Mouse (Mus musculus): ENCODE data around the gene D6Ertd527e. TPM values are rescaled to one million over a fixed set of nuclear protein-coding genes. Genes with fewer than 3 reads are reported as not detected.

D6Ertd527e gene
- not detected for polyA plus RNA-seq (2021)

DNA sequence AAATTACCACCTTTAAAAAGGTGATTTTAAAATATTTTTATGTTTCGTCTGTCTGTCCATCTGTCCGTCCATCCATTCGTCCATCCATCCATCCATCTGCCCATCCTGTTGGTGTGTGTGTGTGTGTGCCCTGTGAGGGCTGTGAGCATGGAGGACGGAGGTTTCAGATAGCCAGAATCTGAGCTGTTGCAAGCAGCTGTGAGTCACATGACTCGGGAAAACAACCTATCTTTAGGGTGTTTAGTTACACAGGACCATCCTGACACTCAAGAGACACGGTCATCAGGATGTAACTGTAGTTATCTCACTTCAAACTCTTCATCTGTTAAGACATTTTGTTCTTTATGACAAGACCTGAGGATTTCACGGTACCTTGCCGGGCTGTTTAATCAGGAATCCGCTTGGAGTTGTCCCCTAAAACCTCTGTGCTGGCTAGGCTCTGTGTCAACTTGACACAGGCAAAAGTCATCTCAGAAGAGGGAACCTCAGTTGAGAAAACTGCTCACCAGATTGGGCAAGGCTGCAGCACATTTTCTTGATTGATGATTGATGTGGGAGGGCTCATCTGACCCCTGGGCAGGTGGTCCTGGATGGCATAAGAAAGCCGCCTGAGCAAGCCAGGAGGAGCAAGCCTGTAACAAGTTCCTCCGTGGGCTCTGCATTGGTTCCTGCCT, at the start of gene D6Ertd527e:
Gene D6Ertd527e (plus strand): TSS at position 624 of the 674 bp plus-strand sequence.
- ChIA-PET POLR2A (no interaction called here), CTCF (interaction anchor here (6.5 kb wide), 1 partner anchor 217 kb away, joined by 48 read pairs; no protein-coding TSS in a partner anchor)
- no peak for TF ChIP-seq CTCF (IDR thresholded peaks at IDR 0.05)
- DNase-seq (ENCODE audit: low read depth, low spot score) (no peak), ATAC-seq (no peak)
- in situ Hi-C loops (cut with MboI; ENCODE audit: low pct_unique_long_range_greater_than_20kb): loop anchor here (5.0 kb wide), 2 partner anchors 223 to 283 kb away; partner anchors contain the start of gene Gkn3
- H3K27me3 ChIP-seq: no peaks in the 10 kb centered on the region

DNA sequence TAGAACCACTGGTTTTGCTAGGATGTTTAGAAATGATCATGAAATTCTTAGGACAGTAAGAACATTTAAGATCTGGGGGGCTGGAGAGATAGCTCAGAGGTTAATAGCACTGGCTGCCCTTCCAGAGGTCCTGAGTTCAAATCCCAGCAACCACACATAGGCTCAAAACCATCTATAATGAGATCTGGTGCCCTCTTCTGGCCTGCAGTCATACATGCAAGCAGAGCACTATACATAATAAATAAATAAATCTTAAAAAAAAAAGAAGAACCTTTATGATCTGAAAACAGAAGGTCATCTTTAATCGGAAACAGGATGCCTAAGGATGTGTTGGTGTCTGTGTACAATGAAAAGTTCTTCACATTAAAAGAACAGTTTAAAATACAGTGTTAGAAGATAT, 44.8 kb upstream of the D6Ertd527e start:
- no peak for DNase-seq (ENCODE audit: low read depth, low spot score)
- no peaks in the 10 kb centered on the region for H3K27me3 ChIP-seq
- ChIA-PET POLR2A (no interaction called here), CTCF (no interaction called here)
- in situ Hi-C loops (cut with MboI; ENCODE audit: low pct_unique_long_range_greater_than_20kb): no loop called here
- TF ChIP-seq CTCF (IDR thresholded peaks at IDR 0.05): peak; percentile 54
- ATAC-seq: no peak

DNA sequence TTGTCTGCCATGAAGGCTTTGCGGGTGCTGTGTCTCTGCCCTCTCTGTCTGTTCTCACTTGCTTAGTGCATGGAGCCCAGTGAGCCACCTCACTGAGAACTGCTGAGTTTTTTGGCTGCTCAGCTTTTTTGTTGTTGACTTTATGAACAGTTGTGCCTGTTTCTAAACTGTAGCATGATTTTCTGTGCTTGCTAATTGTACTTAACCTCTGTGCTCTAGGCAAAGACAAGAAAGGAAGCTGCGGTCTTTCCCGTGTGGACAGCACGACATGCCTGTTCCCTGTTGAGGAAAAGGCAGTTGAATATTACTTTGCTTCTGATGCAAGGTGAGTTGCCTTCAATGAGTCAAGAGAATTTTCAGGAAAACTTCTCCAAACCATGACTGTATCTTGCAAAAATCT, 41.0 kb upstream of the D6Ertd527e start:
- ChIA-PET CTCF (interaction anchor here (1.6 kb wide), 1 partner anchor 12 kb away, joined by 4 read pairs; no protein-coding TSS in a partner anchor), POLR2A (no interaction called here)
- DNase-seq (ENCODE audit: low read depth, low spot score) (no peak), ATAC-seq (no peak)
- H3K27me3 ChIP-seq: no peaks in the 10 kb centered on the region
- in situ Hi-C loops (cut with MboI; ENCODE audit: low pct_unique_long_range_greater_than_20kb): no loop called here
- TF ChIP-seq CTCF (IDR thresholded peaks at IDR 0.05): no peak

DNA sequence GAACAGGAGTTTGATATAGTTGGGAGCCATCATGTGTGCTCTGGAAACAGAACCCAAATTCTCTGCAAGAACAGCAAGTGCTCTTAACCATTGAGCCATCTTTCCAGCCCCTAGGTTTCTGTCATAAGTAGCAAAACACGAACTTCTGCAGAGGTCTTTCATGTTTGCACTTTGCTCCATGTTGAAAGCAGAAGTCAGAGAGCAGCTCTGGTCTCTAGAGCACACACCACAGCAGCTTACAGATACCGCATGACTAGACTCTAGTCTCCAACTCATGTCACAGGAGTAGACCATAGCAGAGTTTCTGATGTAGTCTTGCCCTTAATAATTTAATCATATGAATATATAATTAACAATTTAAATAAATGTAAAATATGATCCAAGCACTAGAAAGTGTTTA, 36.3 kb upstream of the D6Ertd527e start:
- H3K27me3 ChIP-seq: no peaks in the 10 kb centered on the region
- DNase-seq (ENCODE audit: low read depth, low spot score): no peak
- no peak for TF ChIP-seq CTCF (IDR thresholded peaks at IDR 0.05)
- in situ Hi-C loops (cut with MboI; ENCODE audit: low pct_unique_long_range_greater_than_20kb): no loop called here
- ATAC-seq: no peak
- POLR2A ChIA-PET: interaction anchor here (0.5 kb wide), 1 partner anchor 24 kb away, joined by 5 read pairs; no protein-coding TSS in a partner anchor
- CTCF ChIA-PET: interaction anchor here (1.4 to 1.5 kb wide), 2 partner anchors 8 to 12 kb away, joined by 3 to 4 read pairs; no protein-coding TSS in a partner anchor

DNA sequence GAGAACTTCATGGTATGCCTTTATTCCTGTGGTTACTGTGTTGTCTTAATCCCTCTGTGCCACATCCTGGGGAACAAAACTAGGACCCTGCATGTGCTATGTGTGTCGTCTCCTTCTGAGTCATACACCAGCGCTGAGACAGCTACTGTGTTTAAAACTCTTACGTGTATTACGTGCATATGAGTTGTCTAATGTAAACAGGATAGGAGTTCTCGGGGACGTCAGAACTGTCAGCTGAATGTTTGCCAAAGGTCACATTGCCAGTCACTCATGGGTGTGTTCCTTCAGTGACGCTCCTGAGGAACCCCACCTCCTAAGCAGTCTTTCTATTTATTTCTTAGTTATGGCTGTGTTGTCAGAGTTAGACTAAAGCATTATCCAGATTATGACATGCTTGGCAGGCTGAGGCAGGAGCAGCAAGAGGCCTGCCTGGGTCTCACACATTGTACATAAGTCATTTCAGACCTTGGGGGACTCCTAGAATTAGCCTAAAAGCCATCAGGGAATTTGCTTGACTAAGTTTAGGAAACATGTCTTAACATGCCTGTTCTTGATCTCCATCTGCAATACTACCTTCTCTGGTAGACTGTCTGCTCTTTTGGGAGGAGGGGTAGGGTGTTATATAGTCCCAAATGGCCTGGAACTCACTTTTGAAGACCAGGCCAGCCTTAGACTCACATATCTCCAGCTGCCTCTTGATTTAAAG, 35.2 kb upstream of the D6Ertd527e start:
- DNase-seq (ENCODE audit: low read depth, low spot score) (no peak), ATAC-seq (no peak)
- ChIA-PET CTCF (no interaction called here), POLR2A (no interaction called here)
- in situ Hi-C loops (cut with MboI; ENCODE audit: low pct_unique_long_range_greater_than_20kb): no loop called here
- TF ChIP-seq CTCF (IDR thresholded peaks at IDR 0.05): no peak
- H3K27me3 ChIP-seq: no peaks in the 10 kb centered on the region

DNA sequence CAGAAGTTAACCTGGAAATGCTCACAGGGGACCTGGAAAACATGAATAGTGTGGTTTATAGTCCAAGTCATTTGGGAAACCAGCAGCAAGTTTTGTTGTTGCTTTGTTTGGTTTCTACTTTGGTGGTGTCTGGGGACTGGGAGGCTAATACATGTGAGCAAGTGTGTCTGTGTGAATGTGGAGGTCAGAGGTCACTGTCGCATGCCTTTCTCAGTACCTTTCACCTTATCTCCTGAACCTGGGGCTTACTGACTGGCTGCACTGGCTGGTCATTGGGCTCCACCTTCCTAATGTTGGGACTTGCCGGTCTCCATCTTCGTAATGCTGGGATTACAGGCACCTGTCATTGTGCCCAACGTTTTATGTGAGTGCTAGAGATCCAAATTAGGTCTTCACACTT, 33.9 kb upstream of the D6Ertd527e start:
- ATAC-seq (no peak), DNase-seq (ENCODE audit: low read depth, low spot score) (no peak)
- TF ChIP-seq CTCF (IDR thresholded peaks at IDR 0.05): no peak
- H3K27me3 ChIP-seq: no peaks in the 10 kb centered on the region
- in situ Hi-C loops (cut with MboI; ENCODE audit: low pct_unique_long_range_greater_than_20kb): no loop called here
- POLR2A ChIA-PET: no interaction called here
- CTCF ChIA-PET: no interaction called here

DNA sequence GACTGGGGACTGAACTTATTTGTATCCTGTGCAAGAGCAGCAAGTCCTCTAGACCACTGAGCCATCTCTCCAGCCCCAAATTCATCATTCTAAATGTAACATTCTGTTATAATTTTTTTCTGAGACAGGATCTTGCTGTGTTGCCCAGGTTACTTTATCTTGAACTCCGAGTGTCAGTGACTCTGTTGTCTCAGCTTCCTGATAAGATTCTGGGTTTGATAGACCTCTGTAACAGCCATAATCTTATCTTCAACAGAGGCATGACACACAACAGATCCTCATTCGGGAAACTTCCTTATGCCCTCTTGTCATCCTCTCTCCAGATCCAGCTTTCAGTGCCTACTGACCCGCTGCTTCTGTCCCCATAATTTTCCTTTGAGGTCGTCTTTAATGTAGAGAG, 31.8 kb upstream of the D6Ertd527e start:
- no peak for DNase-seq (ENCODE audit: low read depth, low spot score)
- TF ChIP-seq CTCF (IDR thresholded peaks at IDR 0.05): no peak
- ChIA-PET POLR2A (no interaction called here), CTCF (no interaction called here)
- no peaks in the 10 kb centered on the region for H3K27me3 ChIP-seq
- in situ Hi-C loops (cut with MboI; ENCODE audit: low pct_unique_long_range_greater_than_20kb): no loop called here
- no peak for ATAC-seq

DNA sequence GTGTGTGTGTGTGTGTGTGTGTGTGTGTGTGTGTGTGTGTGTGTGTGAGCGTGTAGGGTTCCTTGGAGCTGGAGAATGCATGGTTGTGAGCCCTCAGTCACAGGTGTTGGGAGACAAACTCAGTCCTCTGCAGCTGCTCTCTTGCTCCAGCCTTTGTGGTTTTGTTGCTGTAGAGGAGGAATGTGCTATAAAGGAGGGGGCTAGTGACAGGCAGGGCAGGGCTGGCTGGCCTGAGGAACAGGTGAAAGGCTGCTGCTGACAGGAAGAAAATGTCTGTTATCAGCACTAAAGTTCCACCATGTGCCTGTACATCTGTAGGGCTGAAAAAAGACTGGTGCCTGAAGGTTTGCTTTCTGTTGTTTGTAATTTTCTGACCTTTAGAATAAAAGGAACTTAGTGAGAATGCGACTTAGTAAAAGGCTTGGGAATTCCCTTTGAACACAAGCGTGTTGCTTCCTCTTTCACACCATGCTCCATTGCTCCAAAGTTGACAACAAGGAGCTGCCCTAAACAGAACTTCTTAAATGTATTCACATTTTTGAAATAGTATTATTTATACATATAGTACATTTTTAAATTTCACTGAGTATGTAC, 29.4 kb upstream of the D6Ertd527e start:
- ChIA-PET CTCF (interaction anchor here (1.5 kb wide), 1 partner anchor 11 kb away, joined by 4 read pairs; no protein-coding TSS in a partner anchor), POLR2A (no interaction called here)
- TF ChIP-seq CTCF (IDR thresholded peaks at IDR 0.05): no peak
- ATAC-seq: no peak
- DNase-seq (ENCODE audit: low read depth, low spot score): no peak
- no peaks in the 10 kb centered on the region for H3K27me3 ChIP-seq
- in situ Hi-C loops (cut with MboI; ENCODE audit: low pct_unique_long_range_greater_than_20kb): no loop called here

DNA sequence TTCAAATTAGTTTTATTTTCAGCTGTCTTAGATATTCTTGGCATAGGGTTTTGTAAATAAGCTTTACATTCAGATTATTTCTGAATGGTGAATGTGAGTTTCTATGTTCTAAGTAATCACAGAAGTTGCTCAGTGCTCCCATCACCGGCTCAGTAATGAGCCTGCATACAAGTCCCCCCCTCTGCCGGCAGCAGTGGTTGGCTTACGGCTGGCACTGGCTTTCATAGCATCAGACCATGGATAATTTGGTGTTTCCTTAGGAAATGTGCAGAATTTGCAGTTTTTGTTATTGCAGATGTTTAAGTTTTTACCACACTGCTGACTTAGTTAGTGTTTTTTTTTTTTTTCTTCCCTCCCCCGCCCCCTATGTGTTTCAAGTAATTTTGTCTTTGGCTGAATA, 25.1 kb upstream of the D6Ertd527e start:
- ATAC-seq (no peak), DNase-seq (ENCODE audit: low read depth, low spot score) (no peak)
- CTCF ChIA-PET: interaction anchor here (1.2 kb wide), 1 partner anchor 28 kb away, joined by 4 read pairs; no protein-coding TSS in a partner anchor
- in situ Hi-C loops (cut with MboI; ENCODE audit: low pct_unique_long_range_greater_than_20kb): no loop called here
- POLR2A ChIA-PET: no interaction called here
- TF ChIP-seq CTCF (IDR thresholded peaks at IDR 0.05): no peak
- no peaks in the 10 kb centered on the region for H3K27me3 ChIP-seq

DNA sequence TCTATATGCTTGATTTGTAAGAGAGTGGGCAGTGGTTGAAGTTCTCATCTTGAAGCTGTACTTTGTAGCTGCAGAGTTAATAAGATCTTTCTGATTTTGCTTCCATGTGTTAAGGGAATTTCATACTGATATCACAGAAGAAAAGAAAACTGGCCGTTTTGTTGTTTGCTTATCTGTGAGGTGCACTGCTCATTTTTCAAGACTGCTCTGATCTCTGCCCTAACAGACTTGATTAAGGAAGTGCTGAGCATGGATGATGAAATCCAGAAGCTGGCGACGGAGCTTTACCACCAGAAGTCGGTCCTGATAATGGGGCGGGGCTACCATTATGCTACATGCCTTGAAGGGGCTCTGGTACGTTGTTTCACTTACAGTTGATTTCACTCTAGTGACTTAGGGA, 19.5 kb upstream of the D6Ertd527e start:
- ATAC-seq: no peak
- DNase-seq (ENCODE audit: low read depth, low spot score): no peak
- CTCF ChIA-PET: no interaction called here
- no peak for TF ChIP-seq CTCF (IDR thresholded peaks at IDR 0.05)
- in situ Hi-C loops (cut with MboI; ENCODE audit: low pct_unique_long_range_greater_than_20kb): no loop called here
- no peaks in the 10 kb centered on the region for H3K27me3 ChIP-seq
- POLR2A ChIA-PET: no interaction called here

DNA sequence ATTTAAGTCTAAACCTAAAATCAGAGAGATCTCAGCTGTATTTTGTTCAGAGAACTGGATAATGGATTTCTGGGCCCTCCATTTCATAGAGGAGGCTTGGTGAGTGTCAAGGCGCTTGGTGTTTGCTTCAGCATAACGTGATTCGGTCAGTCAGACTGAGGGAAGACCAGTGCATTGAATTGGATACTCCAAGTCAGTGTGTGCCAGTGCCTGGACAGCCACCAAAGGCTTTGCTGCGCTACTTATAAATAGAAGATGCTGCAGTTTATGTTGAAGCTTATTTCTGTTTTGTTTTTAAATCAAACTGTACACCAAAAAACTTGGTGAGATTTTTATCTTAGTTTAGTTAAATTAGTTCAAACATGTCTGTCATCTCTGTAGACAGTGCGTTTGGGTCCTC, 16.2 kb upstream of the D6Ertd527e start:
- no peaks in the 10 kb centered on the region for H3K27me3 ChIP-seq
- ATAC-seq: no peak
- DNase-seq (ENCODE audit: low read depth, low spot score): no peak
- POLR2A ChIA-PET: interaction anchor here (0.6 kb wide), 1 partner anchor 233 kb away, joined by 7 read pairs; no protein-coding TSS in a partner anchor
- in situ Hi-C loops (cut with MboI; ENCODE audit: low pct_unique_long_range_greater_than_20kb): no loop called here
- CTCF ChIA-PET: no interaction called here
- TF ChIP-seq CTCF (IDR thresholded peaks at IDR 0.05): no peak
